Comparison of ENCODE assay signal across 11 mouse cellular contexts in the genomic region with DNA sequence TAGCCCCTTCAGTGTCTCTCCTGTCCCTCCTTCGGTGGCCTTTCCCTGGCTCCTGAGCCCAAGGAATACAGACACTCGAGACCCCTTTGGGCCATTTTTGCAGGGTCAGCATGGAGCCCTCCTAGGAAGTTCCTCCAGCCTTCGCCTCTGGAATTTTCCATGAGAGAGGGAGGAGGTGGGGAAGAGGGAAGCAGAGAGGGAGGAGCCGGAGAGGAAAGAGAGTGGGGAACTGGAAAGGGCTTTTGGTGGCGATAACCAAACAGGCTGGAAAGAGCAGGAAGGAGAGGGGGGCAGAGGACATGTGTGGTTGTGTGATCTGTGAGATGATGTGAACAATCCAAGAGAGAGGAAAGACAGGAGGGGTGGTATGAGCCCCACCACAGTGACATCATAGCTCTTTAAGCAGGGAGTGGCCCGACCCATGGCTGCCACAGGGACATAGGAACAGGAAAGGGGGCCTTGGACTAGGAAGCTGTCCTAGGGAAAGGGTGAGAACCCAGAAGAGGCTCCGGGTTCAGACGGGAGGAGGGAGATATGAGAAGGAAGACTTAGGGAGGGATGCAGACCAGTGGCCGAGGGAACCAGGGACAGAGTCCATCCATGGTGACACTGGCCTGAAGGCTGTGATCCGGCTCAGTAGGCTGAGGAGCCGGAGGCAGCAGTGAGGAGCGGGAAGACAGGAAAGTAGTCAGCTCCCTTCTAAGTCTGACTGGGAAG. TPM values are rescaled to one million over a fixed set of nuclear protein-coding genes. Genes with fewer than 3 reads are reported as not detected.
DNase-seq lines count a peak whose midpoint lies in the region; ATAC-seq and TF ChIP-seq lines count a peak whose summit lies in the region.
"Had no signal": no experiment of that assay in that cellular context is flagged by ENCODE, and none has a peak within 500 bp of the region (broad histone marks: within the 10 kb centered on the region; RNA-seq: fewer than 3 reads in every experiment).

No protein-coding gene starts in this region.

- H3K4me2 ChIP-seq in heart, embryonic 11.5 days, result peak overlapping the region; percentile 47

- WGBS in heart, embryonic 11.5 days (ENCODE audit: insufficient replicate concordance), result 37% methylated on average over 12 of the region's 12 CpGs

- H3K4me3 ChIP-seq in left cerebral cortex, adult 2 months, result no peak overlapping the region
- H3K4me3 ChIP-seq in heart, embryonic 11.5 days (ENCODE audit: low read depth, low read length), result no peak overlapping the region

- H3K9ac ChIP-seq in heart, embryonic 11.5 days (ENCODE audit: low read depth, low read length), result peak overlapping the region; percentile 47

- H3K27me3 ChIP-seq in heart, embryonic 11.5 days (ENCODE audit: control insufficient read depth, insufficient read depth, low read length), result peaks cover 12% of the 10 kb centered on the region

- no peaks in the 10 kb centered on the region for H3K9me3 ChIP-seq in heart, embryonic 11.5 days (replicated peaks; ENCODE audit: control insufficient read depth, low read length)

- TF ChIP-seq CTCF in left cerebral cortex, adult 2 months (IDR thresholded peaks at IDR 0.05), result no peak

- H3K27ac ChIP-seq in left cerebral cortex, adult 2 months, result peak overlapping the region; percentile 1; the same call in 1 of the 2 replicates
- peak overlapping the region; percentile 68 for H3K27ac ChIP-seq in heart, embryonic 11.5 days (ENCODE audit: low read depth, low read length)

- no peak for DNase-seq in left cerebral cortex, adult 2 months (ENCODE audit: extremely low spot score in 1 of 2, low spot score in 2 of 2)
- DNase-seq in left cerebral cortex, postnatal 4 days, result no peak
- peak; percentile 58 for DNase-seq in kidney, postnatal 10 days
- peak; percentile 37 for DNase-seq in lung, postnatal 36 days
- DNase-seq in retina, postnatal 1 day, result no peak
- DNase-seq in thymus, postnatal 14 days, result no peak
- no peak for DNase-seq in adrenal gland, postnatal 4 days (ENCODE audit: low spot score in 2 of 2)

- peak; percentile 50 for ATAC-seq in heart, embryonic 11.5 days (replicated peaks; ENCODE audit: insufficient number of reproducible peaks, low FRiP score, low TSS enrichment)

- no peaks in the 10 kb centered on the region for H3K36me3 ChIP-seq in heart, embryonic 11.5 days (ENCODE audit: control insufficient read depth, insufficient read depth, low read length)

- H3K4me1 ChIP-seq in heart, embryonic 11.5 days (ENCODE audit: control insufficient read depth, insufficient read depth, low read length), result peaks cover 16% of the 10 kb centered on the region

- intact Hi-C loops in left cerebral cortex, adult 2 months (cut with DNase I), result loop anchor here (2.0 to 5.0 kb wide), 2 partner anchors 174 to 215 kb away; a partner anchor contains a TSS
- intact Hi-C loops in left cerebral cortex, postnatal 4 days (cut with DNase I), result loop anchor here (5.0 to 10.0 kb wide), 4 partner anchors 105 to 592 kb away; a partner anchor contains a TSS

RNA-seq across cellular contexts. Expression of a gene that starts 6.4 kb away (rescaled TPM):
- 1 to 10 TPM; 5.0 to 8.0 TPM for total RNA-seq in left cerebral cortex, adult 2 months (2021)
- 1 to 10 TPM; 6.4 to 7.6 TPM for total RNA-seq in left cerebral cortex, postnatal 4 days (2021)
- 3.9 and 6.4 TPM in 2 replicates for polyA plus RNA-seq in heart, embryonic 11.5 days (2014; fragmentation: Nextera tagmentation; extraction: Ambion mirVana)
- 10 to 100 TPM; 27.4 to 28.7 TPM for total RNA-seq in adrenal gland, postnatal 4 days (2021)
- total RNA-seq: MEL had no signal

RNA-seq across cellular contexts. Expression of a gene that starts 42.5 kb away (rescaled TPM):
- total RNA-seq in left cerebral cortex, adult 2 months (2021), result not detected
- total RNA-seq in left cerebral cortex, postnatal 4 days (2021), result under 1 TPM in 1 of 2 experiments, not detected in 1; 0.24 TPM
- polyA plus RNA-seq in heart, embryonic 11.5 days (2014; fragmentation: Nextera tagmentation; extraction: Ambion mirVana), result 0.10 TPM in 1 of 2 replicates, not detected in the other
- not detected for total RNA-seq in adrenal gland, postnatal 4 days (2021)
- total RNA-seq: left cerebral cortex, adult 18-20 months; MEL; neutrophil, adult 5-6 weeks had no signal

Comparison
In these comparisons a context has a peak if more than half of its experiments do, and no peak if none do; other contexts are left out.
1. DNase-seq: peak in kidney, postnatal 10 days (single experiment) and lung, postnatal 36 days (single experiment); none in left cerebral cortex, adult 2 months (0 of 2), left cerebral cortex, postnatal 4 days (single experiment), retina, postnatal 1 day (single experiment), thymus, postnatal 14 days (single experiment) and adrenal gland, postnatal 4 days (0 of 2).